27 mouse cellular contexts compared by ENCODE assay signal in the genomic region with DNA sequence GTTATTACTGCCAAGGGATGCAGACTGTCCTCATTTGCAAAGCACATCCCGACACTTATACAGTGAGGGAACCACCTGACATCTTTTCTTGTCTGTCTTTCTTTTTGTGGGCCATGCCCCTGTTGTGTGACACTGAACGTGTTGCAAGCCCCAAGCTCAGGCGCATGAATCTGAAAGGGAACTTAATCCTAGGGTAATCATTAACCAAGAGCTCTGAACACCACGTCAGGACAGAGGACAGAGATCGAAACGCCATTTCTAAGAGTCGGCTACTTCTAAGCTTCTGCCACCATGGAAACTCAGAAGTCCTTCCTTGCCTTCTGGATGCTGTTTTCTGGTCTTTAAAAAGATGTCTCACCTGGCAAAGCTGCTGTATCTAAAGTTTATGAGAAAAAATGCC.
DNase-seq lines count a peak whose midpoint lies in the region; ATAC-seq and TF ChIP-seq lines count a peak whose summit lies in the region.
"Had no signal": no experiment of that assay in that cellular context is flagged by ENCODE, and none has a peak within 500 bp of the region (broad histone marks: within the 10 kb centered on the region; RNA-seq: fewer than 3 reads in every experiment).

No protein-coding gene starts in this region.

- H3K9ac ChIP-seq in liver, adult 2 months (ENCODE audit: low read depth, low read length): peak overlapping the region; percentile 50; the same call in 1 of the 2 replicates
- H3K9ac ChIP-seq in liver, embryonic 12.5 days: no peak overlapping the region
- H3K9ac ChIP-seq in intestine, embryonic 16.5 days (ENCODE audit: low read depth, low read length): no peak overlapping the region
- no peak overlapping the region for H3K9ac ChIP-seq in stomach, embryonic 16.5 days (ENCODE audit: low read length)
- H3K9ac ChIP-seq: forebrain, postnatal 0 days; heart, embryonic 12.5 days; hindbrain, embryonic 12.5 days; limb, embryonic 15.5 days; neural tube, embryonic 15.5 days had no signal

- peaks cover 36% of the 10 kb centered on the region for H3K4me1 ChIP-seq in liver, adult 2 months (ENCODE audit: control insufficient read depth, insufficient read depth, low read length)
- H3K4me1 ChIP-seq in liver, embryonic 12.5 days: peaks cover 16% of the 10 kb centered on the region
- no peaks in the 10 kb centered on the region for H3K4me1 ChIP-seq in intestine, embryonic 16.5 days (ENCODE audit: control insufficient read depth, insufficient read depth, low read length)
- H3K4me1 ChIP-seq in stomach, embryonic 16.5 days (ENCODE audit: control insufficient read depth, insufficient read depth, low read length): 0 out of 2 replicates have a peak, but pooled peaks cover 8% of the 10 kb centered on the region
- H3K4me1 ChIP-seq: embryonic facial prominence, embryonic 10.5 days; hindbrain, embryonic 12.5 days had no signal

- TF ChIP-seq CTCF in liver, adult 2 months (IDR thresholded peaks at IDR 0.05; ENCODE audit: low read depth, low read length): no peak

- H3K36me3 ChIP-seq in liver, adult 2 months (ENCODE audit: control insufficient read depth, insufficient read depth, low read length): peaks cover 13% of the 10 kb centered on the region; the same call in 1 of the 2 replicates
- no peaks in the 10 kb centered on the region for H3K36me3 ChIP-seq in liver, embryonic 12.5 days
- H3K36me3 ChIP-seq in intestine, embryonic 16.5 days (ENCODE audit: control insufficient read depth, insufficient read depth, low read length): no peaks in the 10 kb centered on the region
- H3K36me3 ChIP-seq in stomach, embryonic 16.5 days (ENCODE audit: control insufficient read depth, insufficient read depth, low read length): no peaks in the 10 kb centered on the region
- H3K36me3 ChIP-seq: embryonic facial prominence, embryonic 10.5 days; heart, embryonic 12.5 days; hindbrain, embryonic 12.5 days; limb, embryonic 15.5 days; neural tube, embryonic 15.5 days had no signal

- 32% methylated on average over 7 of the region's 7 CpGs for WGBS in liver, adult 2 months
- 75% methylated on average over 7 of the region's 7 CpGs for WGBS in liver, embryonic 12.5 days (ENCODE audit: insufficient replicate concordance)
- 48% methylated on average over 7 of the region's 7 CpGs for WGBS in intestine, embryonic 16.5 days
- WGBS in stomach, embryonic 16.5 days: 49% methylated on average over 7 of the region's 7 CpGs

- no peak for TF ChIP-seq POLR2A in liver, adult 2 months (IDR thresholded peaks at IDR 0.05; ENCODE audit: extremely low read depth, insufficient read depth, low read length)

- no peak overlapping the region for H3K4me3 ChIP-seq in liver, adult 2 months (ENCODE audit: insufficient read depth, low read depth, low read length)
- H3K4me3 ChIP-seq in liver, embryonic 12.5 days: no peak overlapping the region
- H3K4me3 ChIP-seq in intestine, embryonic 16.5 days (ENCODE audit: low read length): no peak overlapping the region
- H3K4me3 ChIP-seq in stomach, embryonic 16.5 days (replicated peaks; ENCODE audit: low read length): no peak overlapping the region
- H3K4me3 ChIP-seq: embryonic facial prominence, embryonic 10.5 days; heart, embryonic 12.5 days; hindbrain, embryonic 12.5 days; limb, embryonic 15.5 days; neural tube, embryonic 15.5 days had no signal

- H3K79me2 ChIP-seq in liver, adult 2 months (ENCODE audit: control insufficient read depth, insufficient read depth, low read length): peaks cover 40% of the 10 kb centered on the region

- intact Hi-C loops in heart, postnatal 25 days (cut with DNase I): loop anchor here (5.0 kb wide), 1 partner anchor 47 kb away; no protein-coding TSS in a partner anchor

- ATAC-seq in liver, embryonic 12.5 days: no peak
- ATAC-seq in intestine, embryonic 16.5 days: peak; percentile 89
- peak; percentile 84 for ATAC-seq in stomach, embryonic 16.5 days (ENCODE audit: insufficient read depth, low FRiP score)
- ATAC-seq: forebrain, postnatal 0 days; Patski had no signal

- no peak overlapping the region for H3K4me2 ChIP-seq in liver, embryonic 12.5 days
- H3K4me2 ChIP-seq in intestine, embryonic 16.5 days (ENCODE audit: low read depth, low read length): 0 out of 2 replicates have a peak overlapping the region, but pooled peaks have one; percentile 31
- peak overlapping the region; percentile 31; the same call in 1 of the 2 replicates for H3K4me2 ChIP-seq in stomach, embryonic 16.5 days (ENCODE audit: low read depth, low read length)
- H3K4me2 ChIP-seq: heart, embryonic 12.5 days; hindbrain, embryonic 12.5 days; limb, embryonic 15.5 days; midbrain, embryonic 11.5 days; neural tube, embryonic 15.5 days had no signal

- peak; percentile 98 for DNase-seq in liver, adult 2 months (ENCODE audit: extremely low read depth, low read depth, low spot score)
- peak; percentile 41 for DNase-seq in kidney, postnatal 14 days
- no peak for DNase-seq in cerebellum, adult 9-11 months
- no peak for DNase-seq in heart, postnatal 25 days (ENCODE audit: low spot score)
- DNase-seq: adrenal gland, postnatal 36 days; B cell, adult 2 months; cerebellum, adult 9-10 months; forebrain, postnatal 0 days; gastrocnemius, postnatal 14 days; heart, adult 18-20 months; heart, postnatal 10 days; layer of hippocampus, adult 9-11 months; left cerebral cortex, postnatal 4 days; lung, postnatal 10 days; thymus, postnatal 25 days had no signal

- no peaks in the 10 kb centered on the region for H3K27me3 ChIP-seq in liver, adult 2 months (ENCODE audit: control insufficient read depth, insufficient read depth, low read length)
- no peaks in the 10 kb centered on the region for H3K27me3 ChIP-seq in liver, embryonic 12.5 days (replicated peaks)
- H3K27me3 ChIP-seq in intestine, embryonic 16.5 days (replicated peaks; ENCODE audit: control insufficient read depth, insufficient read depth, low read length): no peaks in the 10 kb centered on the region
- H3K27me3 ChIP-seq in stomach, embryonic 16.5 days (ENCODE audit: control insufficient read depth, insufficient read depth, low read length): no peaks in the 10 kb centered on the region
- H3K27me3 ChIP-seq: CH12.LX; heart, embryonic 12.5 days; hindbrain, embryonic 12.5 days; limb, embryonic 15.5 days; neural tube, embryonic 15.5 days; Patski had no signal

- H3K9me3 ChIP-seq in liver, embryonic 12.5 days (replicated peaks): no peaks in the 10 kb centered on the region
- no peaks in the 10 kb centered on the region for H3K9me3 ChIP-seq in intestine, embryonic 16.5 days (ENCODE audit: control insufficient read depth, low read length)
- H3K9me3 ChIP-seq in stomach, embryonic 16.5 days (replicated peaks; ENCODE audit: control insufficient read depth, low read length): 0 out of 2 replicates have a peak, but pooled peaks cover 3% of the 10 kb centered on the region
- H3K9me3 ChIP-seq: G1E; heart, embryonic 12.5 days; limb, embryonic 15.5 days had no signal

- peak overlapping the region; percentile 87 for H3K27ac ChIP-seq in liver, adult 2 months (replicated peaks; ENCODE audit: insufficient read depth, low read depth, low read length)
- H3K27ac ChIP-seq in liver, embryonic 12.5 days: no peak overlapping the region
- H3K27ac ChIP-seq in intestine, embryonic 16.5 days (ENCODE audit: low read length): peak overlapping the region; percentile 81
- peak overlapping the region; percentile 69 for H3K27ac ChIP-seq in stomach, embryonic 16.5 days (ENCODE audit: low read length)
- H3K27ac ChIP-seq: embryonic facial prominence, embryonic 10.5 days; hindbrain, embryonic 12.5 days; limb, embryonic 15.5 days; neural tube, embryonic 15.5 days had no signal

Comparison
In these comparisons a context has a peak if more than half of its experiments do, and no peak if none do; other contexts are left out.
1. DNase-seq: peak in liver, adult 2 months (single experiment) and kidney, postnatal 14 days (single experiment); none in cerebellum, adult 9-11 months (single experiment) and heart, postnatal 25 days (single experiment).